Mouse (Mus musculus) liver, embryonic 14.5 days (tissue): ENCODE measurements at regions not wholly inside any gene's neighbourhood (a gene's known extent, or its start where the extent isn't known, plus 50 kb on each side); places are given as distances from the start of the nearest gene placed in this dataset.

Source experiments
- ATAC-seq: fragments of 200-750 bp; cut with Nextera tagmentation; 2 replicates; pipeline ENCODE4 v1.8.0; 2017; ENCODE audit warnings: moderate number of reproducible peaks, mild to moderate bottlenecking, moderate library complexity; ENCODE audit not compliant: insufficient read depth
- DNase-seq, 3 experiments: peaks; one replicate each; pipeline ENCODE4 v3.0.0-alpha.2; 2012 to 2013; ENCODE audit warnings: low read depth in 3 of 3, low spot score in 3 of 3
- H3K27ac ChIP-seq: fragments of 300-500 bp; sonication (generic); 2 replicates; pipeline ENCODE4 v1.5.1; 2014; ENCODE audit warnings: moderate library complexity, mild to moderate bottlenecking, control low read depth, inconsistent platforms
- H3K27me3 ChIP-seq: fragments of 300-500 bp; sonication (generic); 2 replicates; pipeline ENCODE4 v1.6.1; 2014; ENCODE audit warnings: mild to moderate bottlenecking, low read length, moderate library complexity; ENCODE audit not compliant: control insufficient read depth, insufficient read depth
- H3K36me3 ChIP-seq: fragments of 300-500 bp; sonication (generic); replicated peaks from 2 replicates; pipeline ENCODE4 v1.6.1; 2014; ENCODE audit warnings: low read depth; ENCODE audit not compliant: control insufficient read depth, insufficient read depth
- H3K4me1 ChIP-seq, 2 experiments: fragments of 200-500 bp in 1 of 2; fragments of 300-500 bp in 1 of 2; sonication (generic) in 1 of 2; replicated peaks; 2 replicates each; pipeline ENCODE4 v1.6.1; 2012 to 2014; ENCODE audit warnings: antibody characterized with exemption in 1 of 2, inconsistent platforms in 1 of 2, low read length in 1 of 2; ENCODE audit not compliant: control insufficient read depth in 2 of 2, insufficient read depth in 2 of 2
- H3K4me2 ChIP-seq: fragments of 300-500 bp; sonication (generic); 2 replicates; pipeline ENCODE4 v1.6.1; 2014; ENCODE audit warnings: low read depth, mild to moderate bottlenecking, control low read depth, moderate library complexity
- H3K4me3 ChIP-seq, 2 experiments: fragments of 200-500 bp in 1 of 2; fragments of 300-500 bp in 1 of 2; sonication (generic) in 1 of 2; 2 replicates each; pipeline ENCODE4 v1.5.1; 2012 to 2014; ENCODE audit warnings: low read depth in 2 of 2, low read length in 2 of 2, mild to moderate bottlenecking in 2 of 2, control low read depth in 1 of 2, inconsistent platforms in 1 of 2, moderate library complexity in 1 of 2; ENCODE audit not compliant: insufficient read depth in 1 of 2
- H3K9ac ChIP-seq: fragments of 300-500 bp; sonication (generic); replicated peaks from 2 replicates; pipeline ENCODE4 v1.6.1; 2014; ENCODE audit warnings: mild to moderate bottlenecking, control low read depth, moderate library complexity
- H3K9me3 ChIP-seq: fragments of 300-500 bp; sonication (generic); 2 replicates; pipeline ENCODE4 v1.6.1; 2016; ENCODE audit warnings: low read length, mixed read lengths; ENCODE audit not compliant: control insufficient read depth
- CTCF ChIP-seq: IDR thresholded peaks from 2 replicates; pipeline ENCODE4 v1.5.1; 2016; ENCODE audit warnings: antibody characterized with exemption, low read depth, control low read depth
- EP300 ChIP-seq: IDR thresholded peaks from 2 replicates; pipeline ENCODE4 v1.6.1; 2016; ENCODE audit warnings: antibody characterized with exemption, low read depth
- WGBS: fragments of 180-500 bp; shearing (Covaris S2); extraction: QIAGEN DNeasy Blood & Tissue Kit; methylation state at CpG from one replicate; pipeline ENCODE4 v1.1.7; 2014; ENCODE audit not compliant: insufficient replicate concordance; 5-methylcytosine and 5-hydroxymethylcytosine counted together

DNA sequence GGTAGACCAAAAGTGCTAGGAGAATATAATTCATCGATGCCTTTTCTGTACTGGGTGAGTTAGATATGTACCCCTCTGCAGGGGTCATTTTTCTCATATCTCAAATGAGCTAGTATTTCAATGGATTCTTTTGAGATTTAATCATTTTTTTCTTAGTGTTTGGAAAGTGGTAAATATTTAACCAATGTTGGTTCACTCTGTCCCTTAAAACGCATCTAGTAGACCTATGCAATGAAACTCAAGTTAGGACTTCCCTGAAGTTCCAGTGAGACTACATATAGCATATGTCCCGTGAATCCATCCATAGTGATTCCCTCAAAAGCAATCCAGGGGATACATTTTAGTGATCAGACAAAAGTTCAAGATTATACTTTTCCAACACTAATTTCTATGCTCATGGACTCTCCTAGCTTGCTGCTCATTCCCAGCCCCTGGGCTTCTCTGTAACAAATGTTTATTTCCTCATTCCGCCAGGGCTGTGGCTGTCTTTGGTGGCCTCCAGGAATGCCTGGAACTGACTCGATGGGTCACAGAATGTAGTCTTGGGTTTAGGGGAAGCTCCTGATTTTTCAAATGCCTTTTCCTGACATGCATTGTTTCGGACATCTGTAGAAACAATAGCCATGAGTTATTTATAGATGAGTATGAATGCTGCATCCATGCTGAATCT lies 74.4 kb upstream of the Slco3a1 start:
- ATAC-seq (no peak), DNase-seq (no peak)
- no peak for TF ChIP-seq CTCF
- no peak for TF ChIP-seq EP300
- no peak overlapping the region for H3K4me3 ChIP-seq
- no peaks in the 10 kb centered on the region for H3K36me3 ChIP-seq
- no peaks in the 10 kb centered on the region for H3K27me3 ChIP-seq
- H3K9ac ChIP-seq, result no peak overlapping the region
- no peaks in the 10 kb centered on the region for H3K4me1 ChIP-seq
- no peak overlapping the region for H3K27ac ChIP-seq
- H3K4me2 ChIP-seq, result no peak overlapping the region
- no peaks in the 10 kb centered on the region for H3K9me3 ChIP-seq
- WGBS, result 50% methylated on average over 6 of the region's 6 CpGs
